Mouse (Mus musculus) lung, postnatal 25 days (tissue): ENCODE data around the gene Lamb1.

Source experiments
- DNase-seq: peaks from one replicate; pipeline ENCODE4 v3.0.0; 2022; ENCODE audit warnings: low spot score

The Lamb1 gene

GRCm38 (mm10) chr12:31314310-31314709 lies 49.3 kb downstream of the Lamb1 start:
- no peak for DNase-seq

- DNase-seq = no peak
These were observed 50.9 kb downstream of the Lamb1 start for GRCm38 (mm10) chr12:31315961-31316360.

DNA sequence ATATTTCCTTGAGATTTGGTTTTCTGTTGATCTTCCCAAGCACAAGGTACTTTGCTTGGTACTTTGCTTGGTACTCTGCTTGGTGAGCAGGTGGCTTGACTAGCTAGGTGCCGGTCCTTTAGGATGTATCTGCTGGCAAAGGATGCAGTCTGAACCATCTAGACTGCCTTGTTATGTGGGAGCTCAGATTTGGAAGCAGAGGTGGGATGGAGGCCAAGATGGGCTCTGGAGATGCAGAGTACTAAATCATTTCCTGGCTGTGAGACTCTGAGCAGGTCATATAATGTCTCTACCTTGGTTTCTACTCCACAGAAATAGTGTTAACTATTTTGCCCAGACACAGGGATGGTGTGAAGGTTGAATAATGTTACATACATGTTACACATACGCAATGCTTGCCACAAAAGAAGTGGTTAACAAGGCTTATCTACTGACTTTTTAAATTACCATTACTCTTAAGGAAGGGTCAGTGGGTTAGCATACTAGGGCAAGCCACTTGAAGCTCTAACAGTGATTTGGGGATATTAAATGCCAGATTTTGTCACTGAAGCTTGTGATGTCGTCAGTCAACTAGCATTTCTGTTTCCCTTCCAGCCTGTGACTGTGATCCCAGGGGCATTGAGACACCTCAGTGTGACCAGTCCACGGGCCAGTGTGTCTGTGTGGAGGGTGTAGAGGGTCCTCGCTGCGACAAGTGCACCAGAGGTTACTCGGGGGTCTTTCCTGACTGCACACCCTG lies 52.8 kb downstream of the Lamb1 start:
- no peak for DNase-seq

GRCm38 (mm10) chr12:31318409-31318963 lies 53.5 kb downstream of the Lamb1 start:
- no peak for DNase-seq

GRCm38 (mm10) chr12:31320817-31321216 lies 55.8 kb downstream of the Lamb1 start:
- no peak for DNase-seq

DNA sequence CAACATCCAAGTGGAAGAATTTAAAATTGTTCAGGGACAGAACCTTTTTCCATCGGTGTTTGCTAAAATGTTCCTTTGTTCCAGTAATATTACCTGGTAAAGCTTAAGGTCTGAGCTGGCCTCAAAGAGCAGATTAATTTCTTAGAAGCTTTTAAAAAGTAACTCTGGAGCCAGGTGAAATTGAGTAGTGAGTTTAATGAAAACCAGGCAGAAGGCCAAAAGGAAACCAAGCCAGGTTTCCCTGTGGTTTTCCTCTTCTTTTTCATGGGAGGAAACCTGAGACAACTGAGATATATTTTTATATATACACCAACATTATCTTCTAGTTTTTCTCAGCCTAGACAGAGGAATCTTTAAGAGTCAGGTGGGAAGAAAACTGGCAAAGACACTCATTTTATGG lies 56.5 kb downstream of the Lamb1 start:
- DNase-seq = no peak

DNA sequence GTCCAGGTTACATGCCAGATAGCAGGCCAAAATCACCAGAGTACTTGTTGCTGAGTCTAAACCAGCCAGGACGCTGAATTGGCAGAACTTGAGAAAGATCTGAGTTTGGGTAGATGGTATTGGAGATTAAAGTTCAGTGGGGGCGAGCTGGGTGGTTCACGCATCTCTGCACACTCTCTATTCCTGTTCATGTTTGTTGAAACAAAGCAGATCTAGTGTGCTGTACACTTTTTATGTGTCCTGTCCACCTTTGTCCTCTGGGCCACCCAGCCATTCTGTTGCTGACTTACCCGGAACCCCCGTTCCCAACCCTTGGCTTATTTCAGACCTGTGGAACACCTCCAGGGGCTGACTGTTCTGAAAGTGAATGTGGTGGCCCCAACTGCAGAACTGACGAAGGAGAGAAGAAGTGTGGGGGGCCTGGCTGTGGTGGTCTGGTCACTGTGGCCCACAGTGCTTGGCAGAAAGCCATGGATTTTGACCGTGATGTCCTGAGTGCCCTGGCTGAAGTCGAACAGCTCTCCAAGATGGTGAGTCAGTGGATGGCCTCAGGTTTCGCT lies 58.2 kb downstream of the Lamb1 start:
- no peak for DNase-seq

- DNase-seq = no peak
These were observed 62.1 kb downstream of the Lamb1 start for GRCm38 (mm10) chr12:31327139-31327538.

DNA sequence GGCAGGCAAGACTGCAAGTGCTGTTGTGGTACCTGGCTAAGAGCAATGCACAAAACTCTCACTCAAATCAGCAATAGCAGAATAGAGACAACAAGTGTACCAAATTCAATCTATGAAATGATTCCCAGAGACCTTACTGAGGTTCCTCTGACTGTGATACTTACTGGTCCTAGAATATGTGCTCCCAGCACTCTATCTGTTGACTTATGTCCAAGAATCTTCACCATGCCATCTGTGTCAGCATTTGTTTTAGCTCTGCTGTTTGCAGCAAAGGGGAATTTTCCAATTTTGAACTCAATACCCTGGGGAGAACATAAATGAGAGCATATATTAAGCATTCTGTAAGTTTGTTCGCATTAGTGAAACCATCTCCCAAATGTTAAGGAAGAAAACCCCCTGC lies 68.2 kb downstream of the Lamb1 start:
- no peak for DNase-seq

GRCm38 (mm10) chr12:31350191-31350943 lies 85.3 kb downstream of the Lamb1 start:
- no peak for DNase-seq

GRCm38 (mm10) chr12:31350944-31351928 lies 86.2 kb downstream of the Lamb1 start, which contains the start of gene Dld:
Gene Dld (minus strand): TSS chr12:31351453.
- peak; percentile 97 for DNase-seq

DNA sequence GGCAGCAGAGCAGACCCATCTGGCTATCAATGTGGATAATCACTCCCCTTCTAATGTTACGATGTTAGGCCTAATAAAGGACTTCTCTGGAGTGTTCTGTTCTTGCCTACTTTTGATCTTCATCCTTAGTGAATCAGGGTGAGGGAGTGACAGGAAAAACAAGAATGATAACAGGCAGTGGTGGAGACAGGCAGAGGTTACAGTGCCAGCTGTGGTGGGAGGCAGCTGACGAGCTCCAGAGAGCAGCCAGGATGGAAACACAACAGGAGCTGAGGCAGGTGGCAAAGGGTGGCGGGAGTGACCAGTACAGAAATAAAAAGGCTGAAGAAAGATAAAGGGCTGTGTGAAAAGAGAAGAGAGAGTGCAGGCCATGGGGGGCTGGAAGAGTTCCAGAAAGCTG lies 101.4 kb downstream of the Lamb1 start:
- DNase-seq = no peak

- DNase-seq = no peak
These were observed 102.7 kb downstream of the Lamb1 start for GRCm38 (mm10) chr12:31367721-31368120.

- no peak for DNase-seq
These were observed 104.1 kb downstream of the Lamb1 start for GRCm38 (mm10) chr12:31369118-31369517.

DNA sequence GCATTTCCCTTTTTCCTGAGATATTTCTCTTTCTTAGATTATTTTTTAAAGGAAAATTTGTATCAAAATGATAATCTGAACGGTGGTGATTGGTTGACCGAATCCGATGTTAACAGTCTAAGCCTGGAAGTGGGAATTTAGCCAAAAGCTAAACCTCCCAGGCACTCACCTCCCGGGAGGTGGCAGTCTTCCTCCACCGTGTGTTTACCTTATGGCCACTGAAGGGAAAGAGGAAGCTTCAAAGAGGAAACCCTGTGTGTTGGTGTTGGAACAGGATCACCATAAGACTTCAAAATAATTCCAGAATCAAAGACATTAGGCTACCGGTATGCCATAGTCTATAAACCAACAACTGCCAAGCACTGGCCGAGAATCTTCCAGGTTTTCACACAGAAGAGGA lies 104.6 kb downstream of the Lamb1 start:
- DNase-seq = no peak

DNA sequence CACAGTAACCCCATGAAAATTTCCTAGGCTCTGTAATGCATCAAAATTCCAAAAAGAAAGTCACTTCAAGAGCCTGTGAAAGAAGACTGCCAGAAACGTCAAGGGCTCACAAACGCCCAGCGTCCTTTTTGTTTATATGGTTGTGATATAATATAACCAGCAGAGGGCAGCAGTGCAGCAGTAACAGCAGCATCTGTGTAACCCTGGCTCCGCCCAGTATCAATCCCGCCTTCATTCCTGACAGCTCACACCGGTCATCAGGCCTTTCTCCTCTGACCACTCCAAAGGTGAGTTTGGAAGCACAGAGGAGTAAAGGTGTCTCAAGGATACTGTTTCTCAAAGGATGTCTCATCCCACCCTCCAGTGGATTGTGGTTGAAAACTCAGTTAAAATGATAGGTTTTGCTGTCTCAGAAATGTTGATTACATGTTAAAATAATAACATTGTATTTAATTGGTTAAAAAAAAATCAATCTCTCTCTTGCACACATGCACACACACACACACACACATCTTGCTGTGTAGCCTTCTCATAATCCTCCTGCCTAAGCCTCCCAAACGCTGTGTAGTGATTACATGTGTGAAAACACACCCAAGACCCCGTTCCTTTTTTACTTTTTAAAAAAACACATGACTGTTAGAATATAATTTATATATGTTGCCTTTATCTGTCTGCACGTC lies 109.7 kb downstream of the Lamb1 start:
- peak; percentile 78 for DNase-seq

- no peak for DNase-seq
These were observed 110.2 kb downstream of the Lamb1 start for GRCm38 (mm10) chr12:31375283-31375615.

DNA sequence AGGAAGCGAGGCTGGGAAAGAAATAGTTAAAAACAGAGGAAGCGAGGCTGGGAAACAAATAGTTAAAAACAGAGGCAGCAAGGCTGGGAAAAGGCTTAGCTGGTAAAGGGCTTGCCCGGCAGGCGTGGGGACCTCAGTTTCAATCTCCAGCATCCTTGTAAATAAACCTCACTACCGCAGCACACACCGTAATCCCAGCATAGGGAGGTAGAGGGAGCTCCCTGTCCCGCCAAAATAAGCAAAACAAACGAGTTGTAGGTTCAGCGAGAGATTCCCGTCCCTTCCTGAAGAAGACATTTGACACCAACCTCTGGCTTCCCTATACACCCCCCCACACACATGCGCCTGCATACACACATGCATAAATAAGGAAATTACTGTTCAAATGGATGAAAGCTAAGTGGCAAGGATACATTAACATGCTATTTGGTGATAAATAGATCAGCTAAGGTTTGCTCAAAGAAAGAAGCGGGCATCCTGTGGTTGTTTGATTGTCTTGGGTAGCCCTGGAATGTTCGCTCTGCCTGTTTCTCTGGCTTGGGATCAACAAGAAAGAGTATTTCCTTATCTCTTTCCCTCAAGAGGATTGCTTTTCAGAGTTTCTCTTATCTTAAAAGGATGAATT lies 111.4 kb downstream of the Lamb1 start:
- DNase-seq = no peak

DNA sequence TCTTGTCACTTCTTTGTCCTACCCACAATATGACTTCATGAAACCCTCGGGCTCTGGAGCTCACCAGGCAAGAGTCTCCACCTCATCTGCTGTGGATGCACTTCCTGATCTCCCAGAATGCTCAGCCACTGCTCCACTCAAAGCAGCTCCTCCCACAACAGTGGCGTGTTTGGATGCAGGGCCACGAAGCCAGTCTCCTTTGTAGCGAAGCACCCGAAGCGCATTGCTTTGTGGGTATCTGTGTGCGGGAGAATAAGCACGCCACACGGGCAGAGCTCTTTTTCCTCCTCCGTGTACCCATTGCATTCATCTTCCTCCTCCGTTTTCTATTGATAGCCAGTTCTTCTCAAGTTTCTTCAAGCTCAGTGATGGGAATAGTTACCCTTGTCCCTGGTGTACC lies 112.2 kb downstream of the Lamb1 start:
- no peak for DNase-seq
